Mouse (Mus musculus): ENCODE measurements at regions not wholly inside any gene's neighbourhood (a gene's known extent, or its start where the extent isn't known, plus 50 kb on each side); places are given as distances from the start of the nearest gene placed in this dataset.

GRCm38 (mm10) chr14:67139674-67140073 lies 1130.7 kb upstream of the Gulo start:
- no peak for DNase-seq (ENCODE audit: low spot score in 2 of 2)

GRCm38 (mm10) chr14:67139152-67139551 lies 1130.1 kb upstream of the Gulo start:
- no peak for DNase-seq (ENCODE audit: low spot score in 2 of 2)

- DNase-seq (ENCODE audit: low spot score in 2 of 2) = no peak
These were observed 1127.1 kb upstream of the Gulo start for GRCm38 (mm10) chr14:67136141-67136498.

GRCm38 (mm10) chr14:67135221-67136140 lies 1126.5 kb upstream of the Gulo start:
- peak; percentile 82 to 88 for DNase-seq (ENCODE audit: low spot score in 2 of 2)

GRCm38 (mm10) chr14:67133221-67133620 lies 1124.2 kb upstream of the Gulo start:
- DNase-seq (ENCODE audit: low spot score in 2 of 2) = no peak

GRCm38 (mm10) chr14:67127118-67127517 lies 1118.1 kb upstream of the Gulo start:
- no peak for DNase-seq (ENCODE audit: low spot score in 2 of 2)

GRCm38 (mm10) chr14:67126254-67126653 lies 1117.2 kb upstream of the Gulo start:
- DNase-seq (ENCODE audit: low spot score in 2 of 2) = no peak

GRCm38 (mm10) chr14:67123300-67123699 lies 1114.3 kb upstream of the Gulo start:
- DNase-seq (ENCODE audit: low spot score in 2 of 2) = peak; percentile 84 to 91

All from right cerebral cortex, postnatal 10 days (tissue).